In the genomic region with DNA sequence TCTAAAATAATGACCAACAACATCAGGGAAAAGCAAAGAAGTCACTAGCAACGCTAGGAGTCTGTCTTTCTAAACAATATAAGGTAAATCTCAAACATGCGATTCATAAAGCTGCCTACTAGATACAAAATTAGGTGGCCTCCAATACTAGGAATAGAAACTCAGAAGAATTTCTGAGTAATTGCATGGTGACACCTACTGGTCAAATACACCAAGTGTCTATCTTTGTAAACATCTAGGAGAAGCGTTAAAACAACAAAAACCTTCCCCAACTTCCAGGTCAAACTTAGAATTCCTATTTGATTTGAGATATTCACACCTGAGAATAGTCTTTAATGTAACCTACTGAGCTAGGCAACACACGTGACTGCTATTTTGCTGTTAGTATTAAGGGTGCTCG, we compare ENCODE assay signal across 9 mouse cellular contexts. TPM values are rescaled to one million over a fixed set of nuclear protein-coding genes. Genes with fewer than 3 reads are reported as not detected.
DNase-seq lines count a peak whose midpoint lies in the region; ATAC-seq and TF ChIP-seq lines count a peak whose summit lies in the region.
"Had no signal": no experiment of that assay in that cellular context is flagged by ENCODE, and none has a peak within 500 bp of the region (broad histone marks: within the 10 kb centered on the region; RNA-seq: fewer than 3 reads in every experiment).

No protein-coding gene starts in this region.

- H3K27ac ChIP-seq in hindbrain, embryonic 11.5 days (ENCODE audit: low read depth, low read length), result no peak overlapping the region
- no peak overlapping the region for H3K27ac ChIP-seq in hindbrain, embryonic 13.5 days
- H3K27ac ChIP-seq: embryonic facial prominence, embryonic 15.5 days had no signal

- no peaks in the 10 kb centered on the region for H3K9me3 ChIP-seq in hindbrain, embryonic 11.5 days (ENCODE audit: control insufficient read depth, low read length)
- no peaks in the 10 kb centered on the region for H3K9me3 ChIP-seq in hindbrain, embryonic 13.5 days
- H3K9me3 ChIP-seq: embryonic facial prominence, embryonic 15.5 days had no signal

- no peak for ATAC-seq in hindbrain, embryonic 11.5 days (ENCODE audit: low FRiP score)
- no peak for ATAC-seq in hindbrain, embryonic 13.5 days (ENCODE audit: low FRiP score)

- no peak overlapping the region for H3K9ac ChIP-seq in hindbrain, embryonic 11.5 days (ENCODE audit: low read depth, low read length)
- no peak overlapping the region for H3K9ac ChIP-seq in hindbrain, embryonic 13.5 days
- H3K9ac ChIP-seq: embryonic facial prominence, embryonic 15.5 days had no signal

- WGBS in hindbrain, embryonic 11.5 days, result 50% methylated on average over 5 of the region's 5 CpGs
- WGBS in hindbrain, embryonic 13.5 days, result 42% methylated on average over 5 of the region's 5 CpGs
- WGBS in lung, adult 2 months, result 31% methylated on average over 5 of the region's 5 CpGs

- TF ChIP-seq CTCF in lung, adult 2 months (IDR thresholded peaks at IDR 0.05; ENCODE audit: insufficient read depth, low read length), result no peak

- no peaks in the 10 kb centered on the region for H3K36me3 ChIP-seq in hindbrain, embryonic 11.5 days (ENCODE audit: control insufficient read depth, insufficient read depth, low read length)
- H3K36me3 ChIP-seq in hindbrain, embryonic 13.5 days, result peaks cover 5% of the 10 kb centered on the region

- H3K4me3 ChIP-seq in hindbrain, embryonic 11.5 days (ENCODE audit: low read depth, low read length), result no peak overlapping the region
- no peak overlapping the region for H3K4me3 ChIP-seq in hindbrain, embryonic 13.5 days
- H3K4me3 ChIP-seq in lung, adult 2 months (replicated peaks; ENCODE audit: extremely low read depth, low read depth, low read length), result no peak overlapping the region
- H3K4me3 ChIP-seq: embryonic facial prominence, embryonic 15.5 days had no signal

- no peaks in the 10 kb centered on the region for H3K27me3 ChIP-seq in hindbrain, embryonic 11.5 days (ENCODE audit: control insufficient read depth, insufficient read depth, low read length)
- no peaks in the 10 kb centered on the region for H3K27me3 ChIP-seq in hindbrain, embryonic 13.5 days
- H3K27me3 ChIP-seq: embryonic facial prominence, embryonic 15.5 days had no signal

- TF ChIP-seq POLR2A in lung, adult 2 months (IDR thresholded peaks at IDR 0.05; ENCODE audit: borderline replicate concordance, extremely low read depth, low read depth, low read length), result no peak

- H3K4me2 ChIP-seq in hindbrain, embryonic 11.5 days (replicated peaks; ENCODE audit: low read depth, low read length), result no peak overlapping the region
- H3K4me2 ChIP-seq in hindbrain, embryonic 13.5 days, result no peak overlapping the region
- H3K4me2 ChIP-seq: embryonic facial prominence, embryonic 15.5 days had no signal

- H3K4me1 ChIP-seq in hindbrain, embryonic 11.5 days (replicated peaks; ENCODE audit: control insufficient read depth, insufficient read depth, low read length), result no peaks in the 10 kb centered on the region
- H3K4me1 ChIP-seq in hindbrain, embryonic 13.5 days (replicated peaks), result no peaks in the 10 kb centered on the region
- H3K4me1 ChIP-seq in lung, adult 2 months (ENCODE audit: control insufficient read depth, insufficient read depth, low read length), result no peaks in the 10 kb centered on the region

- peak; percentile 45 for DNase-seq in hindbrain, embryonic 11.5 days (ENCODE audit: low spot score)
- peak; percentile 10 for DNase-seq in lung, postnatal 10 days
- DNase-seq in lung, adult 2 months, result no peak
- DNase-seq in adipocyte (ENCODE audit: low spot score), result peak; percentile 80
- peak; percentile 83 for DNase-seq in retina, embryonic 14.5 days (ENCODE audit: low spot score)
- DNase-seq in thymus, postnatal 36 days, result no peak
- no peak for DNase-seq in urinary bladder, postnatal 4 days (ENCODE audit: low spot score in 2 of 2)

RNA-seq across cellular contexts. Expression of gene Mmadhc, which starts 24.4 kb away (rescaled TPM):
- 179 and 184 TPM in 2 replicates for polyA plus RNA-seq in hindbrain, embryonic 11.5 days (2014; fragmentation: Nextera tagmentation; extraction: Ambion mirVana)
- 143 and 146 TPM in 2 replicates for polyA plus RNA-seq in hindbrain, embryonic 13.5 days (2015; fragmentation: Nextera tagmentation; extraction: Ambion mirVana)
- 28.6 and 36.3 TPM in 2 replicates for polyA plus RNA-seq in lung, adult 2 months (2012; rRNA removed)

Comparison
In these comparisons a context has a peak if more than half of its experiments do, and no peak if none do; other contexts are left out.
1. DNase-seq: peak in hindbrain, embryonic 11.5 days (single experiment), lung, postnatal 10 days (single experiment), adipocyte (single experiment) and retina, embryonic 14.5 days (single experiment); none in lung, adult 2 months (single experiment), thymus, postnatal 36 days (0 of 2) and urinary bladder, postnatal 4 days (0 of 2).